Mouse (Mus musculus) embryonic facial prominence, embryonic 15.5 days (tissue): Measurements from ENCODE around the gene Ap2b1. TPM values are rescaled to one million over a fixed set of nuclear protein-coding genes. Genes with fewer than 3 reads are reported as not detected.

ENCODE experiments used
- ATAC-seq: fragments of 200-750 bp; cut with Nextera tagmentation; 2 replicates; pipeline ENCODE4 v1.8.0; 2017; ENCODE audit warnings: low read depth, moderate TSS enrichment; ENCODE audit not compliant: insufficient number of reproducible peaks, low FRiP score, low TSS enrichment
- H3K27ac ChIP-seq: fragments of 300-500 bp; sonication (generic); replicated peaks from 2 replicates; pipeline ENCODE4 v1.5.1; 2015; ENCODE audit warnings: mild to moderate bottlenecking, inconsistent platforms
- H3K27me3 ChIP-seq: fragments of 300-500 bp; sonication (generic); 2 replicates; pipeline ENCODE4 v1.6.1; 2015; ENCODE audit warnings: inconsistent platforms
- H3K36me3 ChIP-seq: fragments of 300-500 bp; sonication (generic); 2 replicates; pipeline ENCODE4 v1.6.1; 2015; ENCODE audit warnings: mild to moderate bottlenecking, inconsistent platforms
- H3K4me1 ChIP-seq: fragments of 300-500 bp; sonication (generic); 2 replicates; pipeline ENCODE4 v1.6.1; 2015; ENCODE audit warnings: inconsistent platforms
- H3K4me2 ChIP-seq: fragments of 300-500 bp; sonication (generic); replicated peaks from 2 replicates; pipeline ENCODE4 v1.6.1; 2015; ENCODE audit warnings: mild to moderate bottlenecking, inconsistent platforms
- H3K4me3 ChIP-seq: fragments of 300-500 bp; sonication (generic); replicated peaks from 2 replicates; pipeline ENCODE4 v1.5.1; 2015; ENCODE audit warnings: mild to moderate bottlenecking, inconsistent platforms
- H3K9ac ChIP-seq: fragments of 300-500 bp; sonication (generic); 2 replicates; pipeline ENCODE4 v1.6.1; 2015; ENCODE audit warnings: inconsistent platforms
- H3K9me3 ChIP-seq: fragments of 300-500 bp; sonication (generic); replicated peaks from 2 replicates; pipeline ENCODE4 v1.6.1; 2016; ENCODE audit warnings: inconsistent platforms
- WGBS: fragments of 180-500 bp; shearing (Covaris S2); methylation state at CpG from one replicate; pipeline ENCODE4 v1.1.7; 2015; 5-methylcytosine and 5-hydroxymethylcytosine counted together
- polyA plus RNA-seq: library from polyadenylated mRNA; unstranded; fragments of >200 nt; fragmentation: Nextera tagmentation; extraction: Ambion mirVana; gene quantifications from 2 replicates; pipeline ENCODE4 v1.2.1, GENCODE M21; 2015

Ap2b1 gene
- polyA plus RNA-seq, 1 experiment from 2014 or later, result 53.9 TPM

DNA sequence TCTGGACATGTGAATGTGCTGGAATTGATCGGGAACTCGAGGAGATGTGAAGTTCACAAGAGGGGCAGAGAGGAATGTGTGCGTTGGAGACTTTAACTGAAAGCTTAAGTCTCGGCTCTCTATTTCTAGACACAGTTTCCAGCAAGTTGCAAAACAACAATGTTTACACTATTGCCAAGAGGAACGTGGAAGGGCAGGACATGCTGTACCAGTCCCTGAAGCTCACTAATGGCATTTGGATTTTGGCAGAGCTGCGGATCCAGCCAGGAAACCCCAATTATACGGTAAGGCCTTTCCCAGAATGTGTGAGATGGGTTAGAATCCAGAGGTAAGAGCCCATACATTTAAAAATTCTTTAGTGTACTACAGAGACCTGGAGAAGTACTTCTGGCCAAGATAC is 98.8 kb downstream of the Ap2b1 start:
- 81% methylated on average over 7 of the region's 7 CpGs for WGBS

DNA sequence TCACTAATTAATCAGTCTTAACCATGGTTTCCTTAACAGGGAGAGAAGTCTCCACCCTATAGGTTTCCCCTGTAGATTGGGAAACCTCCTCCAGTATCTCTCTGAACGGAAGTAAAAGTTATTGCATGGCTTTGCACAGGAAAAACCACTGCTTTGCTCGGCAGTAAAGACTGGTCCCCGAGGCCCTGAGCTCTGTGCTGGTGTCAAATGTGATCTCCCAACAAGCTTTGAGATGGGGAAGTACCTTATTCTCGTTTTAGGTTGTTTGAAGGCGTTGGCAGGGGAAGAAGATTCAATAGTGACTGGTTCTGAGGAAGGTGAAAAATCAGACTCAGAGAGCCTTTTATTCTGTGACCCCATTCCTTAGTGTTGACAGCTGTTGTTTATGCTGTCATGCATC is 99.9 kb downstream of the Ap2b1 start:
- no peaks in the 10 kb centered on the region for H3K27me3 ChIP-seq
- H3K36me3 ChIP-seq, result peaks cover 33% of the 10 kb centered on the region
- WGBS, result 74% methylated on average over 5 of the region's 5 CpGs
- H3K4me1 ChIP-seq, result no peaks in the 10 kb centered on the region
- H3K4me2 ChIP-seq, result no peak overlapping the region
- H3K4me3 ChIP-seq, result no peak overlapping the region
- no peak for ATAC-seq
- H3K9ac ChIP-seq, result no peak overlapping the region
- no peak overlapping the region for H3K27ac ChIP-seq
- no peaks in the 10 kb centered on the region for H3K9me3 ChIP-seq

More for the DNA sequence above, 98.8 kb downstream of the Ap2b1 start:
- H3K36me3 ChIP-seq, result peaks cover 31% of the 10 kb centered on the region
- no peak for ATAC-seq
- H3K4me3 ChIP-seq, result no peak overlapping the region
- no peaks in the 10 kb centered on the region for H3K4me1 ChIP-seq
- no peaks in the 10 kb centered on the region for H3K9me3 ChIP-seq
- no peak overlapping the region for H3K4me2 ChIP-seq
- H3K9ac ChIP-seq, result no peak overlapping the region
- no peak overlapping the region for H3K27ac ChIP-seq
- no peaks in the 10 kb centered on the region for H3K27me3 ChIP-seq

DNA sequence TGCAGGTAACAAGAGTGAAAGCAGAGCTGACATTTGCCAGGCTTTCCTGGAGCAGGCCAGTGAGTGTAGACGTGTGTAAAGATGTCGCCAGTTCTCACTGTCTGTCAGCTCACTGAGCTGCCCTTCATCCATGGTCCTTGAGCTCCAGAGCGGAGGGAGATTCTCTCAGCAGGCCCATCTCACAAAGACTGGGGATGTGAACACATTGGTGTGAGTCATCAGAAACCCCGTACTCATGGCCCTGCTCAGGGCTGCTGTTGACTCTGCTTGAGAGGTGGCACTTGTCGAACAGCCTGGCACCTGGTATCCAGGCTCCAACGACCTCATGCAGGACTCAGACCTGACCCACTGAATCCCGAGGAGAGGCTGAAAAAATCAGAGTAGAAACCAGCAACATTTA is 105.0 kb downstream of the Ap2b1 start:
- Histone ChIP-seq H3K4me1 (no peaks in the 10 kb centered on the region), H3K4me3 (no peak overlapping the region), H3K36me3 (peaks cover 23% of the 10 kb centered on the region), H3K9me3 (no peaks in the 10 kb centered on the region), H3K27ac (no peak overlapping the region), H3K9ac (no peak overlapping the region), H3K4me2 (no peak overlapping the region), H3K27me3 (no peaks in the 10 kb centered on the region)
- WGBS, result 88% methylated on average over 7 of the region's 7 CpGs
- ATAC-seq, result no peak

GRCm38 (mm10) chr11:83406391-83406790 is 107.6 kb downstream of the Ap2b1 start:
- WGBS, result 61% methylated on average over 3 of the region's 3 CpGs

GRCm38 (mm10) chr11:83408242-83408641 is 109.4 kb downstream of the Ap2b1 start:
- ATAC-seq, result no peak

More at GRCm38 (mm10) chr11:83406391-83406790, 107.6 kb downstream of the Ap2b1 start:
- no peak for ATAC-seq
- Histone ChIP-seq H3K9ac (no peak overlapping the region), H3K9me3 (no peaks in the 10 kb centered on the region), H3K36me3 (peaks cover 20% of the 10 kb centered on the region), H3K27me3 (no peaks in the 10 kb centered on the region; the same call in 1 of the 2 replicates), H3K27ac (no peak overlapping the region), H3K4me1 (peaks cover 13% of the 10 kb centered on the region), H3K4me2 (no peak overlapping the region), H3K4me3 (no peak overlapping the region)

DNA sequence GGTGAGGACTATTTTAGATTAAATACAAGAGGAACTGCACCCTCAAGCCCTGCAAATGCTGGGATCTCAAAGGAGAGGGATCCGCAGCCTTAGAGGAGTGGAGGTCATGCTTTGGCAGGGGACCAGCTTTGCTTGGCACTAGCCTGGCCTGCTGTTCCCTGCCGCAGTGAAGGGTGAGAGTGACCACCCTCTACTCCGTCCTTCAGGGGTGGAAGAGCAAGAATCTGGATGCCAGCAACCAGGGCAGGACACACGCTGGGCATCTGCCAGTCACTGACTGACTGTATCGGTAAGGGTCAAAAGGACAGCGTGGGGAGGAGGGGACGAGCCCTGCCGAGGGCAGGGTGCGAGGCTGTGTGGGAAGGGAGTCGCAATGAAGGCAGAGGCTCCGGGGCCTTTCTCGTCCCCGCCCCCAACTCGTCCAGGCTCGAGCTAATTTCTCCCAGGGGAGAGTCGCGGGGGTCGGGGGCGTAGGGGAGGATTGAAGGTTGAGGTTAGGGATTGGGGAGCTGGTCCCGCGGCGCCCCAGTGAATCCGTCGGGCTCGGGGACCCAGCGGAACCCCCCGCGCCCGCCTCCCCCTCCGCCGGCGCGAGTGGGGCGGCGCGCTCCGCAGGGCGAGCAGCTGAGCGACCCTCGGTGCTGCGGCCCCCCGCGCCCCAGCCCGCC is 110.4 kb downstream of the Ap2b1 start, which contains the start of gene Rasl10b:
Gene Rasl10b (plus strand): TSS at position 51 of the 668 bp plus-strand sequence.
- H3K36me3 ChIP-seq, result 0 out of 2 replicates have a peak, but pooled peaks cover under 1% of the 10 kb centered on the region
- 0 out of 2 replicates have a peak, but pooled peaks have one; percentile 9 for ATAC-seq
- H3K27me3 ChIP-seq, result peaks cover 7% of the 10 kb centered on the region; the same call in 1 of the 2 replicates
- H3K9me3 ChIP-seq, result no peaks in the 10 kb centered on the region
- H3K4me1 ChIP-seq, result peaks cover 13% of the 10 kb centered on the region
- H3K4me3 ChIP-seq, result peak within 1 kb of the TSS; percentile 73
- 2% methylated on average over 30 of the region's 44 CpGs for WGBS
- peak within 1 kb of the TSS; percentile 54 for H3K9ac ChIP-seq
- peak within 1 kb of the TSS; percentile 91 for H3K4me2 ChIP-seq
- H3K27ac ChIP-seq, result no peak within 1 kb of the TSS

More at GRCm38 (mm10) chr11:83408242-83408641, 109.4 kb downstream of the Ap2b1 start:
- 23% methylated on average over 8 of the region's 8 CpGs for whole genome bisulfite sequencing
- Histone ChIP-seq H3K4me2 (no peak overlapping the region), H3K4me1 (peaks cover 13% of the 10 kb centered on the region), H3K9me3 (no peaks in the 10 kb centered on the region), H3K36me3 (peaks cover 9% of the 10 kb centered on the region; the same call in 1 of the 2 replicates), H3K27ac (no peak overlapping the region), H3K27me3 (peaks cover 7% of the 10 kb centered on the region; the same call in 1 of the 2 replicates), H3K9ac (no peak overlapping the region), H3K4me3 (no peak overlapping the region)

- Histone ChIP-seq H3K9ac (peak overlapping the region; percentile 54), H3K27me3 (peaks cover 7% of the 10 kb centered on the region; the same call in 1 of the 2 replicates), H3K27ac (no peak overlapping the region), H3K9me3 (no peaks in the 10 kb centered on the region), H3K4me2 (peak overlapping the region; percentile 91), H3K4me3 (peak overlapping the region; percentile 73), H3K36me3 (no peaks in the 10 kb centered on the region), H3K4me1 (peaks cover 13% of the 10 kb centered on the region)
- WGBS, result 2% methylated on average over 34 of the region's 40 CpGs
- no peak for ATAC-seq
Measured at GRCm38 (mm10) chr11:83409792-83410291, 111.0 kb downstream of the Ap2b1 start.

DNA sequence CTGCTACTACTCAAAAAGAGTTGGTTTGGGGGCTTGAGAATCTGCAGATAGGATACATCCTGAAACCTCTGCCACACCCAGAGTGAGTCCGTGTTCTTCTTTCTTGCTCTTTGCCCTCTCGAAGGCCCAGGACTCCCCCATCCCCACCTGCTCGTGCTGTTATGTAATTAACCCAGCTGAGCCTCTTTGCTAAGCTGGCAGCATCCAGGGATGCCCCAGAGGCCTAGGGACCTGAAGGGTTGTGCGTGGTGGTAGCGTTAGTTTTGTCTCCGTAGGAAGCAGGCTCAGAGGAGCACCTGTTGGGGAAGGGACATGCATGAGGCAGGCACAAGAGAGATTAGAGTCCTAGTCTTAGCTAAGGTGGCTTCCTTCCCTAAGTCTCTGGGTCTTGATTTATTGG is 111.7 kb downstream of the Ap2b1 start:
- Histone ChIP-seq H3K4me1 (peaks cover 13% of the 10 kb centered on the region), H3K27me3 (peaks cover 7% of the 10 kb centered on the region; the same call in 1 of the 2 replicates), H3K9ac (no peak overlapping the region), H3K36me3 (no peaks in the 10 kb centered on the region), H3K4me3 (peak overlapping the region; percentile 73), H3K9me3 (no peaks in the 10 kb centered on the region), H3K4me2 (peak overlapping the region; percentile 91; the same call in 1 of the 2 replicates), H3K27ac (no peak overlapping the region)
- ATAC-seq, result no peak
- 43% methylated on average over 6 of the region's 6 CpGs for WGBS

- peaks cover 46% of the 10 kb centered on the region for H3K27me3 ChIP-seq
- ATAC-seq, result no peak
- H3K4me1 ChIP-seq, result peaks cover 5% of the 10 kb centered on the region
- H3K27ac ChIP-seq, result no peak overlapping the region
- no peaks in the 10 kb centered on the region for H3K36me3 ChIP-seq
- no peaks in the 10 kb centered on the region for H3K9me3 ChIP-seq
- H3K9ac ChIP-seq, result no peak overlapping the region
- WGBS, result 6% methylated on average over 5 of the region's 5 CpGs
- no peak overlapping the region for H3K4me3 ChIP-seq
- no peak overlapping the region for H3K4me2 ChIP-seq
Measured at GRCm38 (mm10) chr11:83417080-83417479, 118.3 kb downstream of the Ap2b1 start.

DNA sequence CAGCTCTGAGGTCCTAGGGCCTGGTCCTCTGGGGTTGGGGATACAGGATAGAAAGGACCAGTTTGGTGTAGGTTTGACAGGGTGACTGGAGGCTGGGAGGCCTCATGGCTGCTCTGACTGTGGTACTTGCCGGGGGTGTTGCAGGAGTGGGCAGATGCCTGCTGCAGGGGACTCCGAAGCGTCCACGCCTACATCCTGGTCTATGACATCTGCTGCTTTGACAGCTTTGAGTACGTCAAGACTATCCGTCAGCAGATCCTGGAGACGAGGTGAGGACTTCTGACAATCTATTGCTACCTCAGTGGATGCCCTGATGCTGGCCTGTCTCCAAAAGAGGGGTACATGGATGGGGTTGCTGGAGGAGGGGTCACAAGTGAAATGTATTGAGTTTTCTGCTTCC is 118.9 kb downstream of the Ap2b1 start:
- H3K9me3 ChIP-seq, result no peaks in the 10 kb centered on the region
- H3K27me3 ChIP-seq, result peaks cover 46% of the 10 kb centered on the region
- no peak overlapping the region for H3K4me3 ChIP-seq
- no peak overlapping the region for H3K27ac ChIP-seq
- ATAC-seq, result no peak
- WGBS, result 81% methylated on average over 7 of the region's 7 CpGs
- peaks cover 5% of the 10 kb centered on the region for H3K4me1 ChIP-seq
- no peak overlapping the region for H3K4me2 ChIP-seq
- no peaks in the 10 kb centered on the region for H3K36me3 ChIP-seq
- H3K9ac ChIP-seq, result no peak overlapping the region

- 0 out of 2 replicates have a peak overlapping the region, but pooled peaks have one; percentile 11 for H3K4me3 ChIP-seq
- no peak for ATAC-seq
- H3K4me1 ChIP-seq, result peaks cover 5% of the 10 kb centered on the region
- peaks cover 47% of the 10 kb centered on the region for H3K27me3 ChIP-seq
- H3K4me2 ChIP-seq, result 0 out of 2 replicates have a peak overlapping the region, but pooled peaks have one; percentile 12
- no peaks in the 10 kb centered on the region for H3K9me3 ChIP-seq
- 6% methylated on average over 38 of the region's 38 CpGs for WGBS
- no peaks in the 10 kb centered on the region for H3K36me3 ChIP-seq
- H3K27ac ChIP-seq, result no peak overlapping the region
- no peak overlapping the region for H3K9ac ChIP-seq
Measured at GRCm38 (mm10) chr11:83418566-83418965, 119.7 kb downstream of the Ap2b1 start.
